Mouse (Mus musculus) embryonic facial prominence, embryonic 11.5 days (tissue): ENCODE measurements around the gene Tmem107. TPM values are rescaled to one million over a fixed set of nuclear protein-coding genes. Genes with fewer than 3 reads are reported as not detected.

Source experiments
- ATAC-seq: fragments of 200-750 bp; cut with Nextera tagmentation; replicated peaks from 2 replicates; pipeline ENCODE4 v1.8.0; 2017; ENCODE audit warnings: low read depth; ENCODE audit not compliant: insufficient number of reproducible peaks, low FRiP score, low TSS enrichment
- DNase-seq: peaks from one replicate; pipeline ENCODE4 v3.0.0-alpha.2; 2015; ENCODE audit warnings: low spot score
- H3K27ac ChIP-seq: fragments of 300-500 bp; sonication (generic); replicated peaks from 2 replicates; pipeline ENCODE4 v1.5.1; 2014; ENCODE audit warnings: mild to moderate bottlenecking, low read depth, low read length, control low read depth
- H3K27me3 ChIP-seq: fragments of 300-500 bp; sonication (generic); 2 replicates; pipeline ENCODE4 v1.6.1; 2014; ENCODE audit warnings: mild to moderate bottlenecking, low read length, moderate library complexity, mixed read lengths; ENCODE audit not compliant: control insufficient read depth, insufficient read depth
- H3K36me3 ChIP-seq: fragments of 300-500 bp; sonication (generic); replicated peaks from 2 replicates; pipeline ENCODE4 v1.6.1; 2014; ENCODE audit warnings: low read depth, mild to moderate bottlenecking, low read length, moderate library complexity, mixed read lengths; ENCODE audit not compliant: control insufficient read depth, insufficient read depth
- H3K4me1 ChIP-seq: fragments of 300-500 bp; sonication (generic); 2 replicates; pipeline ENCODE4 v1.6.1; 2014; ENCODE audit warnings: low read length, mixed read lengths; ENCODE audit not compliant: control insufficient read depth, insufficient read depth
- H3K4me2 ChIP-seq: fragments of 300-500 bp; sonication (generic); 2 replicates; pipeline ENCODE4 v1.6.1; 2014; ENCODE audit warnings: low read depth, mild to moderate bottlenecking, control low read depth, low read length, moderate library complexity
- H3K4me3 ChIP-seq: fragments of 300-500 bp; sonication (generic); 2 replicates; pipeline ENCODE4 v1.5.1; 2014; ENCODE audit warnings: low read depth, low read length, control low read depth
- H3K9ac ChIP-seq: fragments of 300-500 bp; sonication (generic); replicated peaks from 2 replicates; pipeline ENCODE4 v1.6.1; 2014; ENCODE audit warnings: mild to moderate bottlenecking, control low read depth, low read length
- H3K9me3 ChIP-seq: fragments of 300-500 bp; sonication (generic); replicated peaks from 2 replicates; pipeline ENCODE4 v1.6.1; 2016; ENCODE audit warnings: mild to moderate bottlenecking, low read length, inconsistent platforms, mixed read lengths; ENCODE audit not compliant: control insufficient read depth
- WGBS: fragments of 180-500 bp; shearing (Covaris S2); extraction: QIAGEN DNeasy Blood & Tissue Kit; methylation state at CpG from one replicate; pipeline ENCODE4 v1.1.7; 2014; 5-methylcytosine and 5-hydroxymethylcytosine counted together
- polyA plus RNA-seq: library from polyadenylated mRNA; unstranded; fragments of >200 nt; fragmentation: Nextera tagmentation; extraction: Ambion mirVana; gene quantifications from 2 replicates; pipeline ENCODE4 v1.2.1, GENCODE M21; 2014

Gene Tmem107
- polyA plus RNA-seq, 1 experiment from 2014 or later = 40.4 TPM

- Histone ChIP-seq H3K9ac (no peak overlapping the region), H3K27me3 (no peaks in the 10 kb centered on the region), H3K4me3 (no peak overlapping the region), H3K36me3 (peaks cover 6% of the 10 kb centered on the region; the same call in 1 of the 2 replicates), H3K4me1 (no peaks in the 10 kb centered on the region), H3K9me3 (no peaks in the 10 kb centered on the region), H3K27ac (no peak overlapping the region), H3K4me2 (no peak overlapping the region)
- no peak for DNase-seq
- ATAC-seq = no peak
- WGBS = 81% methylated on average over 4 of the region's 4 CpGs
Observed at GRCm38 (mm10) chr11:69051771-69052170, 18.8 kb upstream of the Tmem107 start.

DNA sequence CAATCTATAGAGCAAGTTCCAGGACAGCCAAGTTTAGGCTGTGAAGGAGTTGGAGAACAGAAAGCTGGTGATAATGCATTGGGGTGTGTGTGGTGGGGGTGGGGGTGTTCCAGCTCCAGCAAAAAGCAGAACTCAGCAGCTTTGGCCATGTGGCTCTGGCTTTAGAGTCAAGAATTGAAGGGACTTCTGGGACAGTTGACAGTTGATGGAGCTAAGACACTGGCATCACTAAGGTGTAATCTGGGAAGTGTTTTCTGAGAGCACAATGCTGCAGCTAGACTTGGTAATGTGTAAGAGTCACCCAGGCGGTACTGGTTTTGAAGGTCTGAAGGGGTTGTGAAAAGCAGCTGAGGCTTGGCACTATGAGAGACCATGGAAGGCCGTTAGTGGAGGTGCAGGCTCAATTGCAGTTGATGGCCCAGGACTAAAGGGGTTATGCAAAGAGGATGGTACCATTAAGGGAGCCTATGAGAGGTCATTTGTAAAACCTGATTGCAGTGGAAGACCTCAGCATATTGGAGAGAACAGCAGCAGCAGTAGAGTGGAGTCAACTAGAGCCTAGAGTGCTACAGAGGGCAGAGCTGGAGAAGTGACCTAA lies 17.7 kb upstream of the Tmem107 start:
- Histone ChIP-seq H3K36me3 (peaks cover 6% of the 10 kb centered on the region; the same call in 1 of the 2 replicates), H3K4me2 (no peak overlapping the region), H3K4me1 (no peaks in the 10 kb centered on the region), H3K9me3 (no peaks in the 10 kb centered on the region), H3K27ac (no peak overlapping the region), H3K27me3 (no peaks in the 10 kb centered on the region), H3K9ac (no peak overlapping the region), H3K4me3 (no peak overlapping the region)
- no peak for ATAC-seq
- 91% methylated on average over 2 of the region's 2 CpGs for WGBS
- DNase-seq = no peak

DNA sequence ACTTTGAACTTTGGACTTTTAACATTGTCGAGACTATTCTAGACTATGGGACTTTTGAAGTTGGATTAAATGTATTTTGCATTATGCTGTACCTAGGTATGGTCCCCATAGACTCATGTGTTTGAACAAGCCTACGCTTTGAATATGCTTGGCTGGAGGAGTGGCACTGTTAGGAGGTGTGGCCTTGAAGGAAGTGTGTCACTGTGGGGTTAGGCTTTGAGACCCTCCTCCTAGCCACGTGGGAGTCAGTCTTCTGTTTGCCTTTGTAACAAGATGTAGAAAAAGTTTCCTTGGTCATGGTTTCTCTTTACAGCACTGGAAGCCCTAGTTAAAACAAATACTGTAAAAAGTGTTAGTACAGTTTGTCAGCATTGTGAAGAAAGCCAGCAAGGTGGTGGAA lies 16.8 kb upstream of the Tmem107 start:
- Histone ChIP-seq H3K4me1 (no peaks in the 10 kb centered on the region), H3K4me2 (no peak overlapping the region), H3K27ac (no peak overlapping the region), H3K9me3 (no peaks in the 10 kb centered on the region), H3K4me3 (no peak overlapping the region), H3K9ac (no peak overlapping the region), H3K27me3 (no peaks in the 10 kb centered on the region), H3K36me3 (peaks cover 6% of the 10 kb centered on the region; the same call in 1 of the 2 replicates)
- DNase-seq (no peak), ATAC-seq (no peak)
- WGBS = 77% methylated on average over 3 of the region's 3 CpGs

DNA sequence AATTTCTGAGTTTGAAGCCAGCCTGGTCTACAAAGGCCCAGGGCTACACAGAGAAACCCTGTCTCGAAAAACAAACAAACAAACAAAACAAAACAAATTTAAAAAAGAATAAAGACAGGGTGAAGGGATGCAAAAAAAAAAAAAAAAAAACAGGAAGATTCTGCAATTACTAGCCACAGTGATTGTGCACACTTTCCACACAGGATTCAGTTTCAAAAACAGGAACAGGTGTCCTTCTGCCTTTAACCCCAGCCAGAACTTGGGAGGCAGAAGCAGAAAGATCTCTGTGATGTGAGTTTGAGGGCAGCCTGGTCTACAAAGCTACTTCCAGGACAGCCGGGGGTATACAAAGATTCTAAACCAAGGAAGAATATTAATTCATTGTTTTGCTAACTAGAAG lies 12.3 kb upstream of the Tmem107 start:
- no peak overlapping the region for H3K4me3 ChIP-seq
- H3K27ac ChIP-seq = no peak overlapping the region
- no peaks in the 10 kb centered on the region for H3K4me1 ChIP-seq
- no peak for ATAC-seq
- H3K4me2 ChIP-seq = peak overlapping the region; percentile 45
- 73% methylated on average over 2 of the region's 2 CpGs for WGBS
- H3K36me3 ChIP-seq = no peaks in the 10 kb centered on the region
- no peak for DNase-seq
- H3K27me3 ChIP-seq = no peaks in the 10 kb centered on the region
- no peaks in the 10 kb centered on the region for H3K9me3 ChIP-seq
- no peak overlapping the region for H3K9ac ChIP-seq

DNA sequence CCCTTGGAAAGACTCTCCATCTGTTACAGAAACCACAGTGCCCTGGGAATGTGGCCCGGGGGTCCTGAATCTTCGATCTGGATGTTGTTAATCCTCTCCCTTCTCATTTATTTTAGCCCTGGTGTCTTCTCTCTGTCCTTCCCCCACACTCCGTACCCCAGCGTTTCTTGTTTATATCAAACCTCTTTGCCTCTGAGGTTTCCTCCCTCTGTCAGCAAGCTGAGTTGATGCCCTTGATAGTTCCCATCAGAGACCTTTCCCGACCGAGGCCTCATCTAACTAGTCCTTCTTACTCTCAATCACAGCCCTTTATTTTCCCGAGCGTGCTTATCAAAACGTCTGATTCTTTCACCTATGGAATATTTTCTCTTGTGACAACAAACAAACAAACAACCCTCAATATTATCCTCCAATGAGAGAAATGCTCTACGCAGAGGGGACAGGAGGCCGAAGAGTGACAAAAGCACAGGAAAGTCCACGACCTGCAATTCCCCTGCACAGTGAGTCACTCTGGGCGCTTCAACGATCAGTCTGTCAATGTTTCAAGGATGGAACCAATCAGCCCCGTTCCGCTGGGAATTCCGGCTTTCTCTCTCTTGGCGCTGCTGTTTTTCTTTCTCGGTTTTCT lies 11.8 kb upstream of the Tmem107 start:
- H3K27ac ChIP-seq = no peak overlapping the region; the same call in 1 of the 2 replicates
- H3K27me3 ChIP-seq = no peaks in the 10 kb centered on the region
- H3K36me3 ChIP-seq = no peaks in the 10 kb centered on the region
- ATAC-seq = no peak
- no peak for DNase-seq
- WGBS = 1% methylated on average over 19 of the region's 19 CpGs
- no peaks in the 10 kb centered on the region for H3K9me3 ChIP-seq
- H3K9ac ChIP-seq = peak overlapping the region; percentile 35
- H3K4me2 ChIP-seq = peak overlapping the region; percentile 45
- no peaks in the 10 kb centered on the region for H3K4me1 ChIP-seq
- H3K4me3 ChIP-seq = peak overlapping the region; percentile 76

DNA sequence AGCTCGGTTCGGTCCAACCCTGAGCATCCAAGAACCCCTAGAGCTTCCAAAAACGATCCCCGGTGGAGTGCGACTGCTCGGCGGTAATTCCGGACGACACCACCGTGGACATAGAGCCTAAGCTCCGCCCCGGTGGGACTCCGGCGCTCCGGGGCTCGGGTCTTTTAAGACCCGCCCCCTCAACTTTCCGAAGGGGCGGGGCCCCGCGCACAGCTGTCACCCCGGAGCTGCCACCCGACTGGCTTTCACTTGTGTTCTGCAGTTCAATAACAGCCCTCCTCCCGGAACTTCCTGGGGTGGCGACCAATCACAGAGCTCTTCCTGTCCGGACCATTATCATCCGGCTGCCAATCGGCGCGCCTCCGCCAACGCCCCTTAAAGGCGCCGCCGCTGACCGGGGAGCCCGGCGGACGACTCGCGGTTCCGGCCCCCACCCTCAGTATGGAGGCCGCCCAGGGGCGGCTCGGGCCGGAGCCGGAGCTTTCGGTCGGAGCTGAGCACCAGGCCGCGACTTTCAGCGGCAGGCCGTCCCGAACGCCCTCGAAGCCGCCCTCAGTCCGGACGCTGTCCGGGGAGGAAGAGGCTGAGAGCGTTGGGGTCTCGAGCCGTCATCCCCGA lies 11.1 kb upstream of the Tmem107 start, which contains the start of gene Borcs6:
Gene Borcs6 (plus strand): TSS at position 361 of the 618 bp plus-strand sequence.
- Histone ChIP-seq H3K4me1 (no peaks in the 10 kb centered on the region), H3K4me3 (peak within 1 kb of the TSS; percentile 76), H3K4me2 (peak within 1 kb of the TSS; percentile 89), H3K27ac (peak within 1 kb of the TSS; percentile 31), H3K9me3 (no peaks in the 10 kb centered on the region), H3K27me3 (no peaks in the 10 kb centered on the region), H3K9ac (peak within 1 kb of the TSS; percentile 78), H3K36me3 (no peaks in the 10 kb centered on the region)
- peak; percentile 89 for ATAC-seq
- under 1% methylated on average over 63 of the region's 64 CpGs for WGBS
- DNase-seq = peak; percentile 97

GRCm38 (mm10) chr11:69059975-69060411 lies 10.6 kb upstream of the Tmem107 start:
- Histone ChIP-seq H3K27me3 (no peaks in the 10 kb centered on the region), H3K4me3 (peak overlapping the region; percentile 76), H3K36me3 (no peaks in the 10 kb centered on the region), H3K4me1 (no peaks in the 10 kb centered on the region), H3K27ac (peak overlapping the region; percentile 31), H3K9me3 (no peaks in the 10 kb centered on the region), H3K4me2 (peak overlapping the region; percentile 89), H3K9ac (peak overlapping the region; percentile 78)
- DNase-seq = peak; percentile 56
- no peak; the same call in 1 of the 2 replicates for ATAC-seq
- WGBS = under 1% methylated on average over 43 of the region's 49 CpGs
